Mouse (Mus musculus) regulatory T cell (primary cell): Measurements from ENCODE around the gene Strip1.

Experiments
- in situ Hi-C: fragments of 300-600 bp; cut with MboI, MseI; formaldehyde crosslinking; loops from one replicate; pipeline ENCODE4 v1.15.1; 2025; ENCODE audit warnings: high pct_unique_total_duplicates

Strip1 gene

DNA sequence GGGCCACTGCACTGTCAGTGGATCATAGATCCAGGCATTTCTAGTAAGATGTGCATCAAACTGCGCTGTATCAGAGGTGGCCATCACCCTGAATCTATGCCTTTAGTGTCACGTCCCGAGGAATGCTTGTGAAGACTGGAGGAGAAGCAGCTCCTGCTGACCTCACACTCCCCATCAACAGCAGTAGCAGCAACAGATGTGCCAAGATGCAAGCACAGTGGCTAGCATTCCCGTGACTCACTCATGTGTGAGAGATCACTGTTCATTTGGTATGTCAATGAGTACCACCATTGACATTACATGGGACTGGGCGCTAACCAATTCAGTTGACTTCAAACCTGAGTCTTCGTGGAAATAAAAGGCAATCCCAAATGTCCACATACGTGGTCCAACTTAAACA is 3.9 kb downstream of the Strip1 start:
- in situ Hi-C loops = no loop called here

- in situ Hi-C loops = no loop called here
These were observed 4.7 kb downstream of the Strip1 start for GRCm38 (mm10) chr3:107626751-107627150.

GRCm38 (mm10) chr3:107625536-107625935 is 6.0 kb downstream of the Strip1 start:
- in situ Hi-C loops = no loop called here

GRCm38 (mm10) chr3:107624424-107624823 is 7.1 kb downstream of the Strip1 start:
- in situ Hi-C loops = no loop called here

DNA sequence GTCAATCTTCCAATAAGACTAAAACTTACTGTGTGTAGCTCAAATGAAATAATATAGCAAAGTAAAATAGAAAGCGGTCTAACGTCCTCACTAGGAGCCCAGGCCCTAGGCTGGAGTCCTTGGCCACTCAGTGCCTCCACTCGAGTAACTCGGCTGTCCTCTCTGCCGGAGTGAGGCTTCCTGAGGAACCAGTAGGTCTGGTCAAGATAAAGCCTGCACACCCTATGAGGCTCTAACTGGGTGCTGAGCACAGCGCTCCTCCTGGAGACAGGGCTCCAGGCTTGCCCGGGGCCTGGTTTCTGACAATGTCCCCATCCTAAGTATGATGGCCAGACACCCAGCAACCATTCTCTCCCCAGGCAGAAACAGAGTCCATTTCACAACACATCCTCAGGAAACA is 9.0 kb downstream of the Strip1 start:
- in situ Hi-C loops = no loop called here

DNA sequence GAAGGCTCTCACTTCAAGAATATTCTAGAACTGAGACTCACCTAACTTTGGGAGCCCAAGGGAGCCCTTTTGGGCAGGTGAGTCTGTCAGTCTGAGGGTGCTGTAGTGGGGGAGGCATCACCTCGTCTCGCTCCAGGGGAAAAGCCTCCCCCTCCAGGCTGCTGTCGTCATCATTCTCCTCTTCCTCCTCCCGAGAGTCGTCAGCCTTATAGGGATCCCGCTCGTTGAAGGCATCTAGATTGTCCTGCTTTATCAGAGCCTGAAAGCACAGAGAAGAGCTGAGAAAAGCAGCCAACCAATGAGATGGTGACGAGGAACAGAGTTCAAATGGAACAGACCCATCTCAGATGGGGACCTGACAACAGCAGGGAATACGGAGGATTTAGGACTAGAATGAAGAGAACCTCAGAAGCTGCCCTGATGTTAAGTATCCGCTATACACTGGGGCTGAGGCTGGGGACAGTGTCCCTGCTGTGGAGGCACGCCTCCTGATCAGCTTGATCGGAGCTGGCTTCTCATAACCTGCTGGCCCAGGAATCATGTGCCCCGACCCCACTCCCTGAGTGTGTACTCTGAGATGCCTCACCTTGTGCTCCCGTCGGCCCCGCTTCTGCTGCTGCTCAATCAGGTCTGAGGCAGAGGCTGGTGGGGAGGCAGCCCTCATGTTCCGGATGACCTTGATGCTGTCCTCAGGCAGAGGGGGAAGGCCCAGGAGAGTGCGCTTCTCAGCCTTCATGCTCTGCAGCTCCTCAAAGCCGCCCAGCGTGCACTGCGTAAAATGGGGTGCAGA is 10.0 kb downstream of the Strip1 start:
- in situ Hi-C loops = no loop called here

GRCm38 (mm10) chr3:107619911-107620310 is 11.6 kb downstream of the Strip1 start:
- in situ Hi-C loops = no loop called here

DNA sequence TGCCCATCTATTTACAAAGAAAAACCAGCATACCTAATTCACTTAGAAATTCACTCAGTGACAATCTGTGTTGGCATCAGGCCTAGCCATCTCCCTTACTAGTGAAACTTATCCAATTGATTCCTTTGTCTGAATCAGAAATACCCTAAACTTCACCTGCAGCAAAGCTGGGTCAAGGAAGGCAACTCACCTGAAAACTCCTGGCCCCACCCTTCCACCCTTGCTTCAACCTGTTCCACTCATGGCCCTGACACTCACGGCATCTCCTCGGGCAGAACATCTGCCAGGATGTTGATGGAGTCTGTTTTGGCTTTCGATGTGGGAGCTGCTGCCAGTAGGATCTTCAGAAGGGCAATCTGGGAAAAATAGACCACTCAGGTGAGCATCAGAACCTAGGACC is 13.7 kb downstream of the Strip1 start:
- in situ Hi-C loops = no loop called here

DNA sequence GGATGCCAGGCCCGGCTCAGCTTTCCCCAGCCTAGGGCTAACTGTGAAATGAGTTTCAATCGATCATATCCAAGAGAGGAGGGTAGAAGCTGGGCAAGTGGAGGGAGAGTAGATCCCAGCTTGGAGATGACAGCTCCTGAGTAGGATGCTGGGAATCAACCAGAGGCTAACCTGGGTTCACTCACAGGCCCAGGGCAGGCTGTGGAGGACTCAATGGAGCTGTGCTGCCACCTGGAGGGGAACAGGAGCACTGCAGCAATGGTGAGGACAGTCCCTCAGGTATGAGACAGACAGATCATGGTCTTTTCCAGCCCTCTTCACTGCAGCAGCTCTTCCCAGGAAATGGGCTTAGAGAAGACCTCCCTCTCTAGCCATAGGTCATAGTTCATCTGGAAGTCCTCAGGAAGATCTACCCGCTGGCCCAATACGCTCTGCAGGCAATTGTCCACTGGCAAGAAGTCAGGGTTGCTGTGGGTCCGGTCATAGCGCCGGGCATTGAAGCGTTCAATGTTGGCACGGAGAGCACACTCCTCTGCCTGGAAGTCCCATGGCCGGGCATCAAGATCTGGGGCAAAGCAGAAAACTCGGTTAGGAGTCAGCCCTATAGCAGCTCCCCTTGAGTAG is 18.5 kb downstream of the Strip1 start:
- in situ Hi-C loops = no loop called here

GRCm38 (mm10) chr3:107611394-107611793 is 20.1 kb downstream of the Strip1 start:
- in situ Hi-C loops = no loop called here

- in situ Hi-C loops = loop anchor here (10.0 kb wide), 1 partner anchor 255 kb away; no protein-coding TSS in a partner anchor
These were observed 22.1 kb downstream of the Strip1 start for GRCm38 (mm10) chr3:107609376-107609775.

- in situ Hi-C loops = loop anchor here (10.0 kb wide), 1 partner anchor 256 kb away; no protein-coding TSS in a partner anchor
These were observed 22.7 kb downstream of the Strip1 start for GRCm38 (mm10) chr3:107608808-107609207.

GRCm38 (mm10) chr3:107607221-107607620 is 24.3 kb downstream of the Strip1 start:
- in situ Hi-C loops = loop anchor here (10.0 kb wide), 1 partner anchor 258 kb away; no protein-coding TSS in a partner anchor

- in situ Hi-C loops = loop anchor here (10.0 kb wide), 1 partner anchor 259 kb away; no protein-coding TSS in a partner anchor
These were observed 26.2 kb downstream of the Strip1 start for GRCm38 (mm10) chr3:107605304-107605703.

DNA sequence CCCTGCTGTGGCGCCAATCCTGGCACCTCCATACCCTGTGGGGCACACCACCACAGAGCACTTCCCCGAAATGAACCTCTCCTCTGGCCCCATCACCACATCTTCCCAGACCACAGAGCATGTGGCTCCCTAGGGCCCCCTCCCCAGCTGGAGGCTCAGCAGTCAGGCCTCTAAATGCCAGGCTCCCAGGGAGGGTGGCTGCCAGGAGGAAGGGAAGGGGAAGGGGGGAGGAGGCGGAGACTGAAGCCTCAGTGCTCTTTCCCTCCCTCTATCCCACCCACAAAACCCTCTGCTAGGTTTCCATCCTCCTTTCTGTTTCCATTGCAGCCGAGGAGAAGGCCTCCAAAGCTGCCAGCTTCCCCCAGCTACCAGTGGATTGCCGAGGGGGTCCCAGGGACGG is 31.4 kb downstream of the Strip1 start:
- in situ Hi-C loops = loop anchor here (10.0 kb wide), 1 partner anchor 265 kb away; no protein-coding TSS in a partner anchor

GRCm38 (mm10) chr3:107597586-107598389 is 33.7 kb downstream of the Strip1 start:
- in situ Hi-C loops = no loop called here

DNA sequence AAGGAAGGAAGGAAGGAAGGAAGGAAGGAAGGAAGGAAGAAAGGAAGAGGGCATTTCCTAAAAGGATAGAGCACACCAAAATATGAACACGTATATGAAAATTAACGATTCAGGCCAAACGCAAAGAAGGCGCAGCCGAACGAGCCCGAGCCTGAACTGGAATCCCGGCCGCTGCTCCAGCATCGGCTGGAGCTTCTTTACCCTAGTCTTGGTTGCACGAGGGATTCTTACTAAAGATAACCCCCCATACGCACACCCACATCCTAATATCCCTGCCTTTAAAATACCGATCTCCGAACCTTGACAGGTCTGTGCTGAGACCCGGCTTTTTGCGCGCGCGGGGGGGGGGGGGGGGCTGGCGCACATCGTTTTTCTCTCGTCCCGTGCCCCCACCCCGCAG is 34.4 kb downstream of the Strip1 start:
- in situ Hi-C loops = no loop called here

GRCm38 (mm10) chr3:107596559-107596958 is 34.9 kb downstream of the Strip1 start:
- in situ Hi-C loops = no loop called here

- in situ Hi-C loops = no loop called here
These were observed 35.5 kb downstream of the Strip1 start for GRCm38 (mm10) chr3:107595938-107596461.

DNA sequence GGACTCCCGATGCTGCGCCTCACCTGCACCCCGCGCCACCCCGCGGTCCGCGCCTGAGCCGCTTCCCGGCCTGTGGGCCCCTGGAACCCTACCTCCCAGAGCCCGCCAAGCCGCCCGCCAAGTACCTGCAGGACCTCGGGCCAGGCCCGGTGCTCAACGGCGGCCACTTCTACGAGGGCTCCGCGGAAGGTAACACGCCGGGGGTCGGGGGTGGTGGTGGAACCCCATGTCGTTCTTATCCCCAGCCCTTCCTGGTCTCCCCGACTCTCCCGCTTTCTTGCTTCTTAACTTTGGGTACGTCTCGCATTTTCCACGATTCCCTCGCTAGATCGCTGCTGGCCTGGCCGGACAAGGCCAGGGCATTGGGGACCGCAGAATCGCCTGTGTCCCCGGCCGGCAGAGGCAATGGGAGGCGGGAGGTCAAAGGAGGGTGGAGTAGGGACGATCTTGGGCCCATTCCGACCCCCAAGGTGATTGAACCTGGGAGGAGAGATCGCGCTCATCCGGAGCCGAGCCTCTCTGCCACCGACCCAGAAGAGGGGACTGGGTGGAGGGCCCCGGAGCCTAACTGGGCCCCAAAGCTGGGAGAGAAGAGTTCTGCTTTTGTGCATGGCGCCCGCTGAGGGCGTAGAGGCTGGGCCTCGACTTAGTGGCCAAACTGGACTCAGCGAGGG is 36.1 kb downstream of the Strip1 start:
- in situ Hi-C loops = no loop called here

- in situ Hi-C loops = no loop called here
These were observed 36.7 kb downstream of the Strip1 start, which contains the start of gene Alx3 for GRCm38 (mm10) chr3:107594662-107595263. Gene Alx3 (plus strand): TSS chr3:107595031.
